Mouse (Mus musculus) CD4-positive naive resting alpha-beta T cell, adult 57 days (primary cell): ENCODE measurements around the gene Samhd1. TPM values are rescaled to one million over a fixed set of nuclear protein-coding genes. Genes with fewer than 3 reads are reported as not detected.

Source experiments
- total RNA-seq: library from RNA; stranded (reverse); gene quantifications from one replicate; pipeline ENCODE4 v1.2.4, GENCODE M21; 2023

Samhd1 gene
- 382 TPM for total RNA-seq

GRCm38 (mm10) chr2:157135014-157135413, at the start of gene Samhd1:
Gene Samhd1 (minus strand): TSS chr2:157135265.

GRCm38 (mm10) chr2:157086796-157087195, 48.3 kb downstream of the Samhd1 start, which contains the start of gene Tldc2:
Gene Tldc2 (plus strand): TSS chr2:157087055.

GRCm38 (mm10) chr2:157078793-157079700, 56.0 kb downstream of the Samhd1 start, which contains the start of gene Soga1:
Gene Soga1 (minus strand): TSS chr2:157079254.

Other genes starting within 250 kb of the Samhd1 start
- 29.3 TPM for gene Sla2, start 248.1 kb downstream of the Samhd1 start, total RNA-seq
- 91.7 TPM for gene Ndrg3, start 143.2 kb downstream of the Samhd1 start, total RNA-seq
- 14.2 TPM for gene Dsn1, start 128.1 kb downstream of the Samhd1 start, total RNA-seq
- gene Soga1, start 56.0 kb downstream of the Samhd1 start, total RNA-seq = 0.68 TPM
- not detected for gene Tldc2, start 48.2 kb downstream of the Samhd1 start, total RNA-seq
- gene Rbl1, start 69.3 kb upstream of the Samhd1 start, total RNA-seq = 29.2 TPM
- gene Rpn2, start 143.8 kb upstream of the Samhd1 start, total RNA-seq = 130 TPM
- gene Mroh8, start 144.3 kb upstream of the Samhd1 start, total RNA-seq = not detected
- gene Ghrh, start 212.2 kb upstream of the Samhd1 start, total RNA-seq = not detected
- gene Manbal, start 232.3 kb upstream of the Samhd1 start, total RNA-seq = 20.6 TPM